Mouse (Mus musculus): ENCODE measurements at regions not wholly inside any gene's neighbourhood (a gene's known extent, or its start where the extent isn't known, plus 50 kb on each side); places are given as distances from the start of the nearest gene placed in this dataset.

- TF ChIP-seq CTCF (IDR thresholded peaks at IDR 0.05; ENCODE audit: low read depth, low read length) (no peak), GATA2 (IDR thresholded peaks at IDR 0.05; ENCODE audit: borderline replicate concordance, low read depth, low read length) (no peak), GATA1 (IDR thresholded peaks at IDR 0.05; ENCODE audit: borderline replicate concordance, low read length) (no peak), TAL1 (conservative IDR thresholded peaks at IDR 0.05; ENCODE audit: low read depth, low read length) (no peak), POLR2AphosphoS5 (IDR thresholded peaks at IDR 0.05; ENCODE audit: insufficient replicate concordance, low read depth, low read length) (no peak)
Observed at GRCm38 (mm10) chr17:50442062-50442461, 67.1 kb upstream of the Plcl2 start.

Measured in G1E (cell line).